Mouse (Mus musculus): ENCODE data around the gene H2-Oa. TPM values are rescaled to one million over a fixed set of nuclear protein-coding genes. Genes with fewer than 3 reads are reported as not detected.
A peak's percentile ranks its signal among the peaks of the same experiment; 100 is the strongest.
"Not testable (repeated sequence)": the region's sequence is repeated elsewhere in the genome, so short reads cannot be mapped to it uniquely, and the experiment has no call there.

The H2-Oa gene
- total RNA-seq, 2 experiments from 2014 or later, result 0.47 TPM; not detected in 1

- intact Hi-C loops (cut with DNase I), result loop anchor here (2.0 kb wide), 1 partner anchor 33 kb away; no protein-coding TSS in a partner anchor
- DNase-seq (ENCODE audit: extremely low spot score in 1 of 2, low spot score in 2 of 2), result peak; percentile 97 to 98
- H3K27ac ChIP-seq, result peak overlapping the region; percentile 50; the same call in 1 of the 2 replicates
- TF ChIP-seq CTCF (IDR thresholded peaks at IDR 0.05), result no peak; the same call in none of the 2 replicates
- H3K4me3 ChIP-seq, result peak overlapping the region; percentile 48
Measured at GRCm38 (mm10) chr17:34135297-34136224, 43.4 kb downstream of the H2-Oa start.

- intact Hi-C loops (cut with DNase I), result no loop called here
- Histone ChIP-seq H3K4me3 (no peak overlapping the region), H3K27ac (no peak overlapping the region)
- no peak for TF ChIP-seq CTCF (IDR thresholded peaks at IDR 0.05)
- no peak for DNase-seq (ENCODE audit: extremely low spot score in 1 of 2, low spot score in 2 of 2)
Measured at GRCm38 (mm10) chr17:34137601-34138000, 45.5 kb downstream of the H2-Oa start.

- no peak for TF ChIP-seq CTCF (IDR thresholded peaks at IDR 0.05)
- no peak overlapping the region for H3K27ac ChIP-seq
- no peak for DNase-seq (ENCODE audit: extremely low spot score in 1 of 2, low spot score in 2 of 2)
- no peak overlapping the region for H3K4me3 ChIP-seq
- intact Hi-C loops (cut with DNase I), result no loop called here
Measured at GRCm38 (mm10) chr17:34138655-34139054, 46.5 kb downstream of the H2-Oa start.

GRCm38 (mm10) chr17:34139416-34139815 is 47.3 kb downstream of the H2-Oa start:
- Histone ChIP-seq H3K27ac (no peak overlapping the region), H3K4me3 (peak overlapping the region; percentile 1; the same call in 1 of the 2 replicates)
- no peak for DNase-seq (ENCODE audit: extremely low spot score in 1 of 2, low spot score in 2 of 2)
- intact Hi-C loops (cut with DNase I), result no loop called here
- TF ChIP-seq CTCF (IDR thresholded peaks at IDR 0.05), result no peak

GRCm38 (mm10) chr17:34140240-34140639 is 48.1 kb downstream of the H2-Oa start:
- DNase-seq (ENCODE audit: extremely low spot score in 1 of 2, low spot score in 2 of 2), result no peak
- intact Hi-C loops (cut with DNase I), result no loop called here
- H3K27ac ChIP-seq, result no peak overlapping the region
- H3K4me3 ChIP-seq, result no peak overlapping the region
- no peak for TF ChIP-seq CTCF (IDR thresholded peaks at IDR 0.05)

- Histone ChIP-seq H3K4me3 (no peak overlapping the region), H3K27ac (peak overlapping the region; percentile 40)
- no peak for TF ChIP-seq CTCF (IDR thresholded peaks at IDR 0.05)
- DNase-seq (ENCODE audit: extremely low spot score in 1 of 2, low spot score in 2 of 2), result no peak
- intact Hi-C loops (cut with DNase I), result no loop called here
Measured at GRCm38 (mm10) chr17:34141448-34141847, 49.3 kb downstream of the H2-Oa start.

GRCm38 (mm10) chr17:34142456-34143010 is 50.4 kb downstream of the H2-Oa start:
- no peak for TF ChIP-seq CTCF (IDR thresholded peaks at IDR 0.05)
- no peak overlapping the region for H3K4me3 ChIP-seq
- DNase-seq (ENCODE audit: extremely low spot score in 1 of 2, low spot score in 2 of 2), result no peak
- intact Hi-C loops (cut with DNase I), result no loop called here
- no peak overlapping the region for H3K27ac ChIP-seq

GRCm38 (mm10) chr17:34143033-34143432 is 50.9 kb downstream of the H2-Oa start, which contains the start of gene H2-DMb2:
Gene H2-DMb2 (plus strand): TSS chr17:34143307.
- Histone ChIP-seq H3K4me3 (no peak within 1 kb of the TSS), H3K27ac (no peak within 1 kb of the TSS)
- TF ChIP-seq CTCF (IDR thresholded peaks at IDR 0.05), result no peak
- no peak for DNase-seq (ENCODE audit: extremely low spot score in 1 of 2, low spot score in 2 of 2)
- intact Hi-C loops (cut with DNase I), result no loop called here

- DNase-seq (ENCODE audit: extremely low spot score in 1 of 2, low spot score in 2 of 2), result no peak
- no peak overlapping the region for H3K4me3 ChIP-seq
- TF ChIP-seq CTCF (IDR thresholded peaks at IDR 0.05), result no peak
- intact Hi-C loops (cut with DNase I), result no loop called here
- no peak overlapping the region for H3K27ac ChIP-seq
Measured at GRCm38 (mm10) chr17:34143461-34143860, 51.3 kb downstream of the H2-Oa start.

- H3K4me3 ChIP-seq; intact Hi-C loops (cut with DNase I); DNase-seq (ENCODE audit: extremely low spot score in 1 of 2, low spot score in 2 of 2); H3K27ac ChIP-seq: not testable (repeated sequence)
Measured at GRCm38 (mm10) chr17:34144221-34144620, 52.1 kb downstream of the H2-Oa start.

Other genes starting within 250 kb of the H2-Oa start
- 10 to 100 TPM; 19.8 to 26.8 TPM for gene Cd320, start 249.2 kb upstream of the H2-Oa start, total RNA-seq (2021)
- not detected for gene Gm7029, start 218.5 kb upstream of the H2-Oa start, total RNA-seq (2021)
- gene Kifc1, start 201.7 kb upstream of the H2-Oa start, total RNA-seq (2021), result 1 to 10 TPM; 2.2 to 3.1 TPM
- gene Platr17, start 187.2 kb upstream of the H2-Oa start, total RNA-seq (2021), result not detected
- gene Daxx, start 182.9 kb upstream of the H2-Oa start, total RNA-seq (2021), result 10 to 100 TPM; 25.5 to 27.7 TPM
- gene Tapbp, start 176.4 kb upstream of the H2-Oa start, total RNA-seq (2021), result 10 to 100 TPM; 41.3 to 44.2 TPM
- gene Zbtb22, start 176.4 kb upstream of the H2-Oa start, total RNA-seq (2021), result 10 to 100 TPM; 35.8 to 36.0 TPM
- gene Rgl2, start 162.8 kb upstream of the H2-Oa start, total RNA-seq (2021), result 10 to 100 TPM; 63.4 to 74.3 TPM
- gene Pfdn6, start 152.0 kb upstream of the H2-Oa start, total RNA-seq (2021), result 10 to 100 TPM; 93.0 to 97.6 TPM
- 10 to 100 TPM; 14.7 to 18.4 TPM for gene Wdr46, start 151.7 kb upstream of the H2-Oa start, total RNA-seq (2021)
- 1 to 10 TPM; 6.3 to 6.5 TPM for gene B3galt4, start 140.9 kb upstream of the H2-Oa start, total RNA-seq (2021)
- gene Vps52, start 136.5 kb upstream of the H2-Oa start, total RNA-seq (2021), result 10 to 100 TPM; 74.6 to 82.7 TPM
- 100 to 1,000 TPM; 311 to 327 TPM for gene Rps18, start 136.3 kb upstream of the H2-Oa start, total RNA-seq (2021)
- 10 to 100 TPM; 19.7 to 23.5 TPM for gene H2-K1, start 92.0 kb upstream of the H2-Oa start, total RNA-seq (2021)
- 10 to 100 TPM; 34.8 to 44.9 TPM for gene Ring1, start 67.7 kb upstream of the H2-Oa start, total RNA-seq (2021)
- gene H2-Ke6, start 64.3 kb upstream of the H2-Oa start, total RNA-seq (2021), result 10 to 100 TPM; 34.4 to 41.2 TPM
- 100 to 1,000 TPM in 1 of 2 experiments, 10 to 100 TPM in 1; 98.6 to 104 TPM for gene Slc39a7, start 60.7 kb upstream of the H2-Oa start, total RNA-seq (2021)
- 10 to 100 TPM; 84.7 to 86.2 TPM for gene Rxrb, start 60.5 kb upstream of the H2-Oa start, total RNA-seq (2021)
- 10 to 100 TPM; 11.3 to 15.2 TPM for gene Col11a2, start 52.9 kb upstream of the H2-Oa start, total RNA-seq (2021)
- gene H2-DMa, start 27.2 kb downstream of the H2-Oa start, total RNA-seq (2021), result 10 to 100 TPM; 23.3 to 28.2 TPM
- 100 to 1,000 TPM; 177 to 179 TPM for gene Brd2, start 30.3 kb downstream of the H2-Oa start, total RNA-seq (2021)
- gene H2-DMb2, start 51.0 kb downstream of the H2-Oa start, total RNA-seq (2021), result under 1 TPM; 0.56 to 0.59 TPM
- gene H2-DMb1, start 60.7 kb downstream of the H2-Oa start, total RNA-seq (2021), result 1 to 10 TPM; 1.1 to 1.7 TPM
- gene Tap1, start 95.2 kb downstream of the H2-Oa start, total RNA-seq (2021), result 1 to 10 TPM; 2.1 to 3.4 TPM
- gene Psmb9, start 95.4 kb downstream of the H2-Oa start, total RNA-seq (2021), result 1 to 10 TPM; 1.1 to 2.0 TPM
- gene Psmb8, start 105.4 kb downstream of the H2-Oa start, total RNA-seq (2021), result 1 to 10 TPM; 2.0 to 3.2 TPM
- gene Tap2, start 111.2 kb downstream of the H2-Oa start, total RNA-seq (2021), result 1 to 10 TPM; 7.0 to 7.8 TPM
- under 1 TPM; 0.16 to 0.18 TPM for gene H2-Ob, start 146.6 kb downstream of the H2-Oa start, total RNA-seq (2021)
- gene H2-Ab1, start 165.3 kb downstream of the H2-Oa start, total RNA-seq (2021), result 1 to 10 TPM; 1.3 to 3.1 TPM
- gene H2-Aa, start 195.5 kb downstream of the H2-Oa start, total RNA-seq (2021), result 1 to 10 TPM; 1.0 to 3.1 TPM
- gene H2-Eb1, start 213.5 kb downstream of the H2-Oa start, total RNA-seq (2021), result 1 to 10 TPM; 1.1 to 2.1 TPM
- gene H2-Eb2, start 233.3 kb downstream of the H2-Oa start, total RNA-seq (2021), result not detected

Measured in left cerebral cortex, adult 2 months (tissue).